Mouse (Mus musculus) intestine, embryonic 16.5 days (tissue): Measurements from ENCODE around the gene Vegfb. TPM values are rescaled to one million over a fixed set of nuclear protein-coding genes. Genes with fewer than 3 reads are reported as not detected.

Experiments
- ATAC-seq: fragments of 200-750 bp; cut with Nextera tagmentation; 2 replicates; pipeline ENCODE4 v1.8.0; 2017; ENCODE audit warnings: moderate TSS enrichment, moderate library complexity
- H3K27ac ChIP-seq: fragments of 300-500 bp; sonication (generic); 2 replicates; pipeline ENCODE4 v1.5.1; 2014; ENCODE audit warnings: mild to moderate bottlenecking, low read length
- H3K27me3 ChIP-seq: fragments of 300-500 bp; sonication (generic); replicated peaks from 2 replicates; pipeline ENCODE4 v1.6.1; 2014; ENCODE audit warnings: low read length, control low read depth, mixed read lengths; ENCODE audit not compliant: control insufficient read depth, insufficient read depth
- H3K36me3 ChIP-seq: fragments of 300-500 bp; sonication (generic); 2 replicates; pipeline ENCODE4 v1.6.1; 2014; ENCODE audit warnings: low read length, control low read depth; ENCODE audit not compliant: control insufficient read depth, insufficient read depth
- H3K4me1 ChIP-seq: fragments of 300-500 bp; sonication (generic); 2 replicates; pipeline ENCODE4 v1.6.1; 2014; ENCODE audit warnings: low read length, control low read depth, mixed read lengths; ENCODE audit not compliant: control insufficient read depth, insufficient read depth
- H3K4me2 ChIP-seq: fragments of 300-500 bp; sonication (generic); 2 replicates; pipeline ENCODE4 v1.6.1; 2014; ENCODE audit warnings: low read depth, low read length, control low read depth
- H3K4me3 ChIP-seq: fragments of 300-500 bp; sonication (generic); 2 replicates; pipeline ENCODE4 v1.5.1; 2014; ENCODE audit warnings: mild to moderate bottlenecking, low read length
- H3K9ac ChIP-seq: fragments of 300-500 bp; sonication (generic); 2 replicates; pipeline ENCODE4 v1.6.1; 2014; ENCODE audit warnings: low read depth, low read length
- H3K9me3 ChIP-seq: fragments of 300-500 bp; sonication (generic); 2 replicates; pipeline ENCODE4 v1.6.1; 2016; ENCODE audit warnings: low read length, control low read depth; ENCODE audit not compliant: control insufficient read depth
- WGBS: fragments of 180-500 bp; shearing (Covaris S2); extraction: QIAGEN DNeasy Blood & Tissue Kit; methylation state at CpG from one replicate; pipeline ENCODE4 v1.1.7; 2014; 5-methylcytosine and 5-hydroxymethylcytosine counted together
- polyA plus RNA-seq: library from polyadenylated mRNA; unstranded; fragments of >200 nt; fragmentation: Nextera tagmentation; extraction: Ambion mirVana; gene quantifications from 2 replicates; pipeline ENCODE4 v1.2.1, GENCODE M21; 2015

Gene Vegfb
- polyA plus RNA-seq, 1 experiment from 2014 or later, result 18.3 TPM

DNA sequence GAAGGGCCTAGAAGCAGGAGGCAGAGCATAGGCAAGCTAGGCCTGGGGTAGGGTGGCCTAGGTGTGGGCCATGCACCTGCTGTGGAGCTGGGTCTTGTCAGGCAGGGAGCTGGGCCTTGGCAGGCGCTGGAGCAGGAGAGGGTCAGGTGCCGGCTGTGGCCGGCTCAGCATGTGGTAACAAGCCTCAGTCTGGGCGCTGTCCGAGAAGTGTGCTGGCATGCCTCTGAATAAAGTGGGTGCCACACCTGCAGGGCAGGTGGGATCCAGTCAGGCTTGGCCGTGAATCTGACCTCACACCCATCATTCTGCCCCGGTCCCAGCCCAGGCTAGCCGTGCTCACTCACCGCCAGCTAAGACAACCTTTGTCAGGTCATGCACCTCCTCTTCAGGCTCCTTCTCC lies 26.5 kb upstream of the Vegfb start:
- Histone ChIP-seq H3K9ac (no peak overlapping the region), H3K4me2 (no peak overlapping the region), H3K4me3 (no peak overlapping the region), H3K9me3 (no peaks in the 10 kb centered on the region), H3K27ac (no peak overlapping the region), H3K4me1 (no peaks in the 10 kb centered on the region; the same call in 1 of the 2 replicates), H3K27me3 (no peaks in the 10 kb centered on the region), H3K36me3 (no peaks in the 10 kb centered on the region)
- 88% methylated on average over 9 of the region's 9 CpGs for WGBS
- no peak for ATAC-seq

DNA sequence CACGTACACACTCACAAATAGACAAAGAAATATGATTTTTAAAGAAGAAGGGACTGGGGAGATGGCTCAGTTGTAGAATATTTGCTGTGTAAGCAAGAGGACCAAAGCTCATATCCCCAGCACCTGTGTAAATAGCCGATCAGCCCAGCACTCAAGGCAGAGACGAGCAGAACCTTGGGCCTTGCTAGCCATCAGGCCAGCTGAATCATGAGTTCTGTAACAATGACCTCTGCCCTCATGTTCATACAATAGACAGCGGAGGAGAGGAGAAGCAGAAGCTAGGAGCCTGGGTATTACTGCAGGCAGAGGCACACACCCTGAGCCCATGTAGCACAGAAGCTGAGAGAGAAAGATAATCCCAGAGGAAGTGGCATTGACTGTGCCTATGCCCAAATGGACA lies 25.0 kb upstream of the Vegfb start:
- ATAC-seq, result peak; percentile 38; the same call in 1 of the 2 replicates
- H3K27ac ChIP-seq, result no peak overlapping the region
- no peaks in the 10 kb centered on the region for H3K36me3 ChIP-seq
- no peaks in the 10 kb centered on the region for H3K9me3 ChIP-seq
- H3K4me1 ChIP-seq, result no peaks in the 10 kb centered on the region
- no peaks in the 10 kb centered on the region for H3K27me3 ChIP-seq
- no peak overlapping the region for H3K9ac ChIP-seq
- no peak overlapping the region for H3K4me2 ChIP-seq
- 66% methylated on average over 4 of the region's 4 CpGs for WGBS
- no peak overlapping the region for H3K4me3 ChIP-seq

DNA sequence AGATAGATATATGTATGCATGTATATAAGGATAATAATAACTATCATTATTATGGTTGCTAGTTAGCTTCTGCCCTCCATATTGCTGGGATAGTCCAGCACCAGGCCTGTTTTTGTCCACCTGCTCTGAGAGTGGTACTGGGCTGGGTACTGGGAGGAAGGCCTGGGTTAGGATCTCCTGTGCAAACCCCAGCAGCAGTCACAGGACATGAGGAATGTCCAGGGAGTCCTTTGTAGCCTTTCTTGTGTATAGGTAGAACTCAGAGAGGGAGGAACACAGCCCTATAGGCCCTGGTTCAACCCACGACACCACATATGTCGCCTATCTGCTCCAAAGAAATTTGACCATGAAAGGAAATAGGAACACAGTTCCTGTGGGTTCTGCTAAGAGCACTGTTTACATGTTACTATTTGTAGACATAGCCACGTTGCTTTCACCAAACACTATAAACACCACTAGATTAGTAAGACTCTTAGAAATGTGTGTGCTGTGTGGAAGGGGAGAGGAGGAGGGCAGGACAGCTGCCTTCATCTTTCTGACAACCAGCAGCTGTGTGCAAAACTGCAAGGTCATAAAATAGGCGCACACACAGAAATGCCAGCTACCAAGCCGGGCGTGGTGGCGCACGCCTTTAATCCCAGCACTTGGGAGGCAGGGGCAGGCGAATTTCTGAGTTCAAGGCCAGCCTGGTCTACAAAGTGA lies 19.6 kb upstream of the Vegfb start:
- peak; percentile 61 for ATAC-seq
- Histone ChIP-seq H3K4me1 (no peaks in the 10 kb centered on the region), H3K27ac (peak overlapping the region; percentile 72), H3K4me3 (no peak overlapping the region), H3K27me3 (no peaks in the 10 kb centered on the region), H3K9ac (no peak overlapping the region), H3K4me2 (no peak overlapping the region), H3K9me3 (no peaks in the 10 kb centered on the region), H3K36me3 (no peaks in the 10 kb centered on the region)
- WGBS, result 52% methylated on average over 9 of the region's 9 CpGs

DNA sequence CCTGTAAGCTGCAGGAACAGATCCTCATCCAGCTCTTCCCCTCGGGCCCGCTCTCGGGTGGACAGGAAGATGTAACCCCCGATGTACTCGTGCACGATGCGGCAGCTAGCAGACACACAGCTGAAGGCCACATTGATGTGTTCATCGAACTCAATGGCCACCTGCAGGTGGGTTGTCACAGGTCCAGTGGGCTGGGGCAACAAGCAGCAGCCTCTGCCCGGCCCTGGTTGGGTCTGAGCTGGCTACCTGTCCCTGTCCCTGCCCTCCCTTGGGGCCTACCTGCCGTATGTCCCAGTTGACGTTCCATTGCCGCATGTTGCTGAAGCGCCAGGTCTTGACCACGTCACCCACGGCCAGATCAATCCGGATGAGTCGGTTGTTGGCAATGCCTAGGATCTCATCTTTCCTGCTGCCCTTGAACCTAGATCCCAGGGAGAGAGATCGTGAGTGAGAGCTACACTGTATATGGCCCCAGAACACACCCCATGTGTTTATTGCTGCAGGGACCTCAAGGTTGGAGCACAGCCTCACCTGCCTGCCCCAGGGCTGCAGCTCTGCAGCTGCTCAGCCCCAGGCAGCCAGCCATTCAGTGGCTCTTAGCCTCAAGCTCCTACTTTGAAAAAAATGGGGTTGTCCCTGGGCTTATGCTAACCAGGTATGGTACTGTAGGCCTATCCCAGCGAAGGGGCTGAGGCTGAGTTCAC lies 12.1 kb upstream of the Vegfb start:
- Histone ChIP-seq H3K27ac (peak overlapping the region; percentile 12; the same call in 1 of the 2 replicates), H3K4me2 (no peak overlapping the region), H3K4me1 (peaks cover 23% of the 10 kb centered on the region), H3K9me3 (no peaks in the 10 kb centered on the region), H3K27me3 (no peaks in the 10 kb centered on the region), H3K4me3 (no peak overlapping the region), H3K9ac (no peak overlapping the region), H3K36me3 (peaks cover 7% of the 10 kb centered on the region)
- peak; percentile 64 for ATAC-seq
- 90% methylated on average over 19 of the region's 19 CpGs for WGBS

DNA sequence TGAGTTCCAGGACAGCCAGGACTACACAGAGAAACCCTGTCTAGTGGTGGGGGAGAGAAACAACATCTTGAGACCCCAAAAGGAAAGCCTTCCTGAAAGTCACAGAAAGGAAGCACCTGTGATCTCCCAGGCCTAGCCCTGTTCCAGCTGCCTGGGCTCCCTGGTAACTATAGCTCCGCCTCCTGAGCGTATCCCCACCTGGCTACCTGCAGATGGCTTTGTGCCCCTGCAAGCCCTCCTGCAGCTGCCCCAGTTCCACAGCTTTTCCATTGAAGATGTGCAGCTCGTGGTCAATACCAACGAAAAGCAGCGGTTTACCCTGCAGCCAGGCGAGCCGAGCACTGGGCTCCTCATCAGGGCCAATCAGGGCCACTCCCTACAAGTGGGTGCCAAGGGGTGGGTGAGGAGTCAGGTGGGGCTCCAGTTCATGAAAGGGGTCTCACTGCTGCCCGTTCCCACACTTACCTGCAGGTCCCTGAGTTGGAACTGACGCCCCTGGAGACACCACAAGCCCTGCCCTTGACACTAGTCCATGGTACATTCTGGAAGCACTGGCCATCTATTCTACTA lies 10.4 kb upstream of the Vegfb start:
- Histone ChIP-seq H3K27ac (no peak overlapping the region), H3K4me3 (no peak overlapping the region), H3K9me3 (no peaks in the 10 kb centered on the region), H3K27me3 (no peaks in the 10 kb centered on the region), H3K9ac (no peak overlapping the region), H3K4me2 (no peak overlapping the region), H3K4me1 (peaks cover 32% of the 10 kb centered on the region), H3K36me3 (peaks cover 7% of the 10 kb centered on the region)
- WGBS, result 88% methylated on average over 9 of the region's 9 CpGs
- no peak for ATAC-seq

DNA sequence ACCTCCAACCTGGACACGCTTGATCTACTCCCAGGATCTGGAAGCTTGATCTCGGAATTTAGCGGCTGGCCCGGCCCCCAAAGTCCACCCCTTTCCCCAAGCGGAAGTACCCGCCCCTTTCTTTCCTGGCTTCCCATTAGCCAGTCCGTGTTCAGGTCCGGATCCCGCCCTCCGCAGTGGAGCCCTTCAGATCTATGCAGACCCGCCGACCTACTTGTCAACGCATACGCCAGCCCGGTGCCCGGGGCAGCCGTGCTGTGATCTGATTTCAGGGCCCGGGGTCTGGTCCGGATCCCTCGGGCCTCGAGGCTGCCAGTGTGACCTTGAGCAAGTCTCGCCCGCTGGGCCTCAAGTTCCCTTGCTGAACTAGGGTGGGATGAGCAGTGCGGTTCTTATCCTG lies 8.6 kb upstream of the Vegfb start, which contains the start of the genes Nudt22 and Trpt1:
Gene Nudt22 (minus strand): TSS at position 112 of the 400 bp plus-strand sequence.
Gene Trpt1 (plus strand): TSS at position 126 of the 400 bp plus-strand sequence.
- peaks cover 33% of the 10 kb centered on the region for H3K4me1 ChIP-seq

DNA sequence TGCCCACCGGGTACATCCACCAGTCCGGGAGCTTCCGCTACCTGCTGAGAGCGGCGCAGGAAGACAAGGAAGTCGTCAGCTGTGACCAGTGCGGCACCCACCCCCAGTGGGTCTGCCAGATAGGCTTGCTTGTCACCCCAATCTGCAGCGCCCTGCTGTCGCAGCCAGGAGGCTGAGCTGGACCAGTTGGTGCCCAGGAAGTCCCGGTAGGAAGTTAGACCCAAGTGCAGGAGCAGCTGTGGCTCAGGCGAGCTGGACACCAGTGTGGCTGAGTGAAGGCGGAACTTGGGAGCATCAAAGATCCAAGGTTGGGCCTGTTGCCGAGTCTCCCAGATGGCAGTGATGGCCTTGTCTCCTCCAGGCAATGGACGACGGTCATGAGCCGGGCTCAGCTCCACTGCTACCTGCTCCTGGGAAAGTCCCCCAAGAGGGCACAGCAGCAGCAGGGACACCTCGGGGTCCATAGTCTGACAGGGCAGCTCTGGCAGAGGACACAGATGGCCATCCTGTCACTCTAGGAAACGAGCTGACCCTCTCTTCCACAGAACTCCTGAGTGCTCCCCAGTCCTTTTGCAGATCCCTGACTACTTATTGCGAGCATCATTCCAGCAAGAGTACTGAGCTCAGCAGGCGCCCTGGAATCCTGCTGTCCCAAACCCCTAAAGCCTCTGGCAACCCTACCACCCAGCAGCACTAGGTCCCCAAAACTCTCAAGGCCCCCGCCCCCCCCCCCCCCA lies 8.0 kb upstream of the Vegfb start:
- WGBS, result 45% methylated on average over 21 of the region's 21 CpGs
- Histone ChIP-seq H3K4me1 (peaks cover 33% of the 10 kb centered on the region), H3K4me3 (peak overlapping the region; percentile 73), H3K27ac (peak overlapping the region; percentile 53; the same call in 1 of the 2 replicates), H3K9me3 (no peaks in the 10 kb centered on the region), H3K36me3 (peaks cover 7% of the 10 kb centered on the region), H3K9ac (peak overlapping the region; percentile 85), H3K4me2 (peak overlapping the region; percentile 94), H3K27me3 (no peaks in the 10 kb centered on the region)
- no peak for ATAC-seq

More for the DNA sequence above, 8.6 kb upstream of the Vegfb start, which contains the start of the genes Nudt22 and Trpt1:
- Histone ChIP-seq H3K27me3 (no peaks in the 10 kb centered on the region), H3K4me3 (peak within 1 kb of the TSS; percentile 73), H3K9ac (peak within 1 kb of the TSS; percentile 85), H3K4me2 (peak within 1 kb of the TSS; percentile 94), H3K27ac (peak within 1 kb of the TSS; percentile 68), H3K9me3 (no peaks in the 10 kb centered on the region), H3K36me3 (peaks cover 7% of the 10 kb centered on the region)
- WGBS, result under 1% methylated on average over 24 of the region's 24 CpGs
- ATAC-seq, result peak; percentile 78

DNA sequence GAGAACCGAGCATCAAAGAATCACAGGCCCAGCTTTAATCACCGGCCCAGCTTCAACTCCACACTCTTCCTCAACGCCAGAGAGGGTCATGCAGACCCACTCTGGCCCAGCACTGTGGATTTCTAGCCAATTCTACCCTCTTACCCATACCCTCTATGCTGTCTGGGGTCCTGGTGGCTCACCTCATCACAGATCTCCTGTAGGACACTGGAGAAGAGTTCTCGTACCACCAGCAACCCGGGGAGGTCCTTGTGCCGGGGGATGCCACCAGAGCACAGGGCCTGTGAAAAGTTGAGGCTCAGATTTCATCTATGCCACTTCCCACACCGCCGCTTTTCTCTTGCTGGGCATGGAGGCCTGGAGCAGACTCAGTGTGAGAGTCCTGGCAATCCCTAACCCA lies 7.0 kb upstream of the Vegfb start:
- peak overlapping the region; percentile 85; the same call in 1 of the 2 replicates for H3K9ac ChIP-seq
- H3K9me3 ChIP-seq, result no peaks in the 10 kb centered on the region
- no peak for ATAC-seq
- no peaks in the 10 kb centered on the region for H3K27me3 ChIP-seq
- no peak overlapping the region for H3K4me2 ChIP-seq
- WGBS, result 86% methylated on average over 8 of the region's 8 CpGs
- no peak overlapping the region for H3K4me3 ChIP-seq
- peaks cover 7% of the 10 kb centered on the region for H3K36me3 ChIP-seq
- no peak overlapping the region for H3K27ac ChIP-seq
- H3K4me1 ChIP-seq, result peaks cover 33% of the 10 kb centered on the region

DNA sequence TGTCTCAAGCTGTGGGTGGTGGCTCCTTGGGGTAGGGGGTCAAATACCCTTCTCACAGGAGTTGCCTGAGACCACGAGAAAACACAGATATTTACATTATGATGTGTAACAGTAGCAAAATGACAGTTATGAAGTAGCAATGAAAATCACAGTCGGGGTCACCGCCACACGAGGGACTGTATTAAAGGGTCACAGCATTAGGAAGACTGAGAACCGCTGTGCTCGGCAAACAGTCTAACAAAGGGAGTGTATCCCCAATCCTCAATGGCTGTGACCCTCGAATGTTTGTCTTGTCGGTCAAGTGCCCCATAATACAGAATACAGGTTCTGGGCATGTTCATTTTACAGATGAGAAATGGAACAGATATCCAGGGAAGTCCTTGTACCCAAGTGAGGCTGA lies 6.6 kb upstream of the Vegfb start:
- WGBS, result 83% methylated on average over 8 of the region's 8 CpGs
- Histone ChIP-seq H3K9me3 (no peaks in the 10 kb centered on the region), H3K9ac (no peak overlapping the region), H3K27ac (no peak overlapping the region), H3K4me3 (no peak overlapping the region), H3K36me3 (peaks cover 3% of the 10 kb centered on the region), H3K4me2 (no peak overlapping the region), H3K4me1 (peaks cover 33% of the 10 kb centered on the region), H3K27me3 (no peaks in the 10 kb centered on the region)
- no peak for ATAC-seq
